In the genomic region with DNA sequence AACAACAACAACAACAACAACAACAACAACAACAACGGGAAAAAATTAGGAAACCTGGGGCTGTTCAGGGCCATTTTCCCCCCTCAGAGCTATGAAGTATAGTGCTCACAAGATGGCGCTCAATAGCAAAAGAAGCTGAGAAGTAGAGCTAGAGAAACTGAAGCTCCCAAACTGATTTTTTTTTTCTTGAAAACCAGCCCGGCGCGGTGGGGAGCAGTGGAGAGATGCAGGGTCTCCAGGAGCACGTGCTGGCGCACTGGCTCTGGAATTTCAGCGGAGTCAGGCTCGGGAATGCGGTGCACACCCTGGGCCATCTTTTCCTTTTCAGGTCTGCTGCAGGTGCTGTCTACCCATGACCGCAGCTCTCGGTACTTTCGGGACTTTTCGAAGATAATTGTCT, we compare ENCODE assay signal across 8 mouse cellular contexts.
DNase-seq lines count a peak whose midpoint lies in the region; ATAC-seq and TF ChIP-seq lines count a peak whose summit lies in the region.

No protein-coding gene starts in this region.

- H3K9me3 ChIP-seq in stomach, embryonic 14.5 days (ENCODE audit: control insufficient read depth, low read depth, low read length) = no peaks in the 10 kb centered on the region

- no peak overlapping the region for H3K27ac ChIP-seq in cerebellum, adult 2 months (ENCODE audit: insufficient read depth, low read length)
- no peak overlapping the region for H3K27ac ChIP-seq in left cerebral cortex, adult 2 months
- no peak overlapping the region for H3K27ac ChIP-seq in stomach, embryonic 14.5 days (ENCODE audit: low read length)

- intact Hi-C loops in left cerebral cortex, adult 2 months (cut with DNase I) = loop anchor here (1.0 to 10.0 kb wide), 3 partner anchors 523 to 1295 kb away; no protein-coding TSS in a partner anchor

- WGBS in cerebellum, adult 2 months = 12% methylated on average over 14 of the region's 14 CpGs
- WGBS in stomach, embryonic 14.5 days = 20% methylated on average over 14 of the region's 14 CpGs

- peak; percentile 24; the same call in 1 of the 2 replicates for TF ChIP-seq CTCF in cerebellum, adult 2 months (IDR thresholded peaks at IDR 0.05; ENCODE audit: borderline replicate concordance, insufficient read depth, low read depth, low read length)
- TF ChIP-seq CTCF in left cerebral cortex, adult 2 months (IDR thresholded peaks at IDR 0.05) = peak; percentile 64

- peak overlapping the region; percentile 33 for H3K4me3 ChIP-seq in cerebellum, adult 2 months (replicated peaks; ENCODE audit: insufficient read depth, low read depth, low read length)
- peak overlapping the region; percentile 51 for H3K4me3 ChIP-seq in left cerebral cortex, adult 2 months
- 0 out of 2 replicates have a peak overlapping the region, but pooled peaks have one; percentile 17 for H3K4me3 ChIP-seq in stomach, embryonic 14.5 days (ENCODE audit: low read depth, low read length)

- H3K4me2 ChIP-seq in stomach, embryonic 14.5 days (replicated peaks; ENCODE audit: low read depth, low read length) = peak overlapping the region; percentile 59

- ATAC-seq in inflammation-experienced regulatory T-cells, adult 6 months = peak; percentile 85
- peak; percentile 83 for ATAC-seq in megakaryocyte-erythroid progenitor cell, adult 5-6 weeks (replicated peaks; ENCODE audit: low FRiP score, low TSS enrichment, poor library complexity, severe bottlenecking)
- peak; percentile 38; the same call in 1 of the 2 replicates for ATAC-seq in stomach, embryonic 14.5 days (ENCODE audit: insufficient number of reproducible peaks, insufficient read depth, low FRiP score, low read depth)

- H3K9ac ChIP-seq in stomach, embryonic 14.5 days (replicated peaks; ENCODE audit: low read depth, low read length) = no peak overlapping the region

- TF ChIP-seq POLR2A in cerebellum, adult 2 months (IDR thresholded peaks at IDR 0.05; ENCODE audit: borderline replicate concordance, insufficient read depth, low read length) = no peak

- DNase-seq in gastrocnemius, postnatal 10 days = peak; percentile 16
- DNase-seq in gastrocnemius, postnatal 25 days = no peak
- peak; percentile 27 to 35 for DNase-seq in cerebellum, adult 2 months
- peak; percentile 76 for DNase-seq in forelimb bud, embryonic 11.5 days (ENCODE audit: low read depth, low spot score)
- peak; percentile 24 to 43 for DNase-seq in left cerebral cortex, adult 2 months (ENCODE audit: extremely low spot score in 1 of 2, low spot score in 2 of 2)

- no peaks in the 10 kb centered on the region for H3K27me3 ChIP-seq in cerebellum, adult 2 months (ENCODE audit: control insufficient read depth, insufficient read depth, low read length)
- H3K27me3 ChIP-seq in stomach, embryonic 14.5 days (ENCODE audit: control insufficient read depth, insufficient read depth, low read length) = no peaks in the 10 kb centered on the region

- 0 out of 2 replicates have a peak, but pooled peaks cover 2% of the 10 kb centered on the region for H3K4me1 ChIP-seq in cerebellum, adult 2 months (ENCODE audit: control insufficient read depth, insufficient read depth, low read length)
- H3K4me1 ChIP-seq in stomach, embryonic 14.5 days (ENCODE audit: control insufficient read depth, insufficient read depth, low read length) = 0 out of 2 replicates have a peak, but pooled peaks cover 3% of the 10 kb centered on the region

- H3K36me3 ChIP-seq in stomach, embryonic 14.5 days (ENCODE audit: control insufficient read depth, insufficient read depth, low read length) = no peaks in the 10 kb centered on the region
